Mouse (Mus musculus) CH12.LX (cell line): Measurements from ENCODE around the gene Scaf4.

ENCODE experiments used
- CTCF ChIP-seq, 2 experiments: IDR thresholded peaks in 1 of 2; conservative IDR thresholded peaks in 1 of 2; 2 replicates each; pipeline ENCODE4 v1.5.1; 2011 to 2012; ENCODE audit warnings: low read depth in 2 of 2, low read length in 2 of 2, improper control_type of control experiment in 1 of 2, inconsistent platforms in 1 of 2, mild to moderate bottlenecking in 1 of 2, moderate library complexity in 1 of 2
- MEF2A ChIP-seq: IDR thresholded peaks from 2 replicates; pipeline ENCODE4 v1.6.1; 2014; ENCODE audit warnings: low read depth, mild to moderate bottlenecking, inconsistent platforms, low read length, improper control_type of control experiment, borderline replicate concordance
- POLR2A ChIP-seq: IDR thresholded peaks from 2 replicates; pipeline ENCODE4 v1.6.1; 2011; ENCODE audit warnings: low read depth, mild to moderate bottlenecking, improper control_type of control experiment, low read length

DNA sequence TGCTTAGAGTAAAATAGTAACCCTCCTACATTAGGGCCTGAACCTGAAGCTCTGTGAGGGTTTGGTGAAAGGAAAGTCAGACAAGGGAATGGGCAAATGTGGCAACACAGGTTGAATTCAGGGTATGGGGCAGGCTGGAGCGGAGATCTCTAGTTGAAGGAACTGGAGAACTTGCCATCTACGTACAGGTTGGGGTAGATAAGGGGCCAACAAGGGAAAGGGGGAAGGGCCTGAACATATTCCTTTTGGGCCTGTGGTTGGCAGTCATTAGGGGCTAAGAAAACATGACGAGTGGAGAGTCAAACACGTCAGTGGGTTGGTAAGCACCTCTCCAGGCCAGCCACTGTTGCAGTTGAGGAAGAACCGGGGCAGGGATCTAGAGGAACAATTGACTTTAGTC lies 104.4 kb downstream of the Scaf4 start:
- TF ChIP-seq POLR2A, result no peak
- no peak for TF ChIP-seq MEF2A
- TF ChIP-seq CTCF (conservative IDR thresholded peaks at IDR 0.05 in 1 of 2, IDR thresholded peaks at IDR 0.05 in 1 of 2; ENCODE audit: low read depth in 2 of 2, low read length in 2 of 2), result no peak
